Mouse (Mus musculus): ENCODE results near the gene Ccdc155.
"Not testable (repeated sequence)": the region's sequence is repeated elsewhere in the genome, so short reads cannot be mapped to it uniquely, and the experiment has no call there.

Gene Ccdc155

GRCm38 (mm10) chr7:45162551-45162950, 42.1 kb downstream of the Ccdc155 start:
- DNase-seq = no peak

GRCm38 (mm10) chr7:45161612-45162473, 42.8 kb downstream of the Ccdc155 start:
- peak; percentile 98 for DNase-seq

DNA sequence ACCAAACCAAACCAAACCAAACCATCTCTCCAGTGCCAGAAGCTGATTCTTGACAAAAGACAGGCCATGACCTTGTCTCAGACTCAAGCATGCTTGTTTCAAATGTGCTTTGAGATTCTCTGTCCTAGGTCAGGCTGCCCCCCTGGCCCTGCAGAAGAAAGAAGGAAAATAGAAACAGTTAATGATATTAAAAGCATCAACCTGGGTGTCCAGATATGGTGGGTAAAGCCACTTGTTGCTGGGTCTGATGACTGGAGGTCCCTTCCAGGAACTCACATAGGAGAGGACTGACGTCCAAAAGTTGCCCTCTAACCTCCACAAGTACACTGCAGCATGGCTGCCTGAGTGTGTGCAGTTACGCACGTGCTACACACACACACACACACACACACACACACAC, 43.8 kb downstream of the Ccdc155 start:
- DNase-seq = no peak

GRCm38 (mm10) chr7:45160316-45160800, 44.3 kb downstream of the Ccdc155 start:
- DNase-seq = no peak

- no peak for DNase-seq
Observed at GRCm38 (mm10) chr7:45158991-45159390, 45.7 kb downstream of the Ccdc155 start.

DNA sequence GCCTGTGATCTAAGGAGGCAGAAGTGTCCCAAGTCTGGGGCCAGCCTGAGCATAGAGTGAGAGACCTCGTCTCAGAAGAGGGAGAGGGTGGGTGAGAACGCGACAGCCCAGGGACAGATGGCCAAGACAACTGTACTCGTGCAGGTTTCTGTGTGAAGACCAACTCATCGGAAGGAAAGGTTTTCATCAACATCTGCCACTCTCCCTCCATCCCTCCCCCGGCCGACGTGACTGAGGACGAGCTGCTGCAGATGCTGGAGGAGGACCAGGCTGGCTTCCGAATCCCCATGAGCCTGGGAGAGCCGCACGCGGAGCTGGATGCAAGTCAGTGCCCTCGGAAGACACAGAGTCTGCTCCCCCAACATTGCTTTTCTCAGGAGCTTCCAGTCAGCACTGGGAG, 47.2 kb downstream of the Ccdc155 start:
- DNase-seq = no peak

GRCm38 (mm10) chr7:45156206-45156605, 48.5 kb downstream of the Ccdc155 start:
- DNase-seq = no peak

DNA sequence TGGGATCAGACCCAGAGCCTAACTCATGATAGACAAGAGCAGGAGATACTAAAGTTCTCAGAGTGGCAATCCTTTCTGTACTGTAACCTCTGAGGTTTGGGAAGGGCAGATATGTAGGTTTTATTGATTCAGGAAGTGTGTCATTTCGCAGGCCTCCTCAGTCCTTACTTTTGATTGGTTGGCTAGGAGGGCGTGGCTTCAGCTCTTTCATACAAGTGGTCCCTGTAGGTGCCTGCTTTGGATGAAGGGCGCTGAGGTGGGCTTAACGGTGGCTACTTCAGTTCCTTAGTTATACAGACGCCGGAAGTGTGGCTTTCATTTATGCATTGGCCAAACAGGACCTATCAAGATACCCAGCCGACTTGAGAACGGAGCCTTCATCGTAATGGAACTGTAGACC, 49.1 kb downstream of the Ccdc155 start:
- no peak for DNase-seq

- DNase-seq = no peak
Observed at GRCm38 (mm10) chr7:45154993-45155514, 49.6 kb downstream of the Ccdc155 start.

- DNase-seq = peak; percentile 98
Observed at GRCm38 (mm10) chr7:45154096-45154992, 50.3 kb downstream of the Ccdc155 start, which contains the start of the genes Pih1d1 and Aldh16a1. Pih1d1 (plus strand) TSS chr7:45154303. Aldh16a1 (minus strand) TSS chr7:45154584.

- no peak for DNase-seq
Observed at GRCm38 (mm10) chr7:45153586-45153985, 51.1 kb downstream of the Ccdc155 start.

DNA sequence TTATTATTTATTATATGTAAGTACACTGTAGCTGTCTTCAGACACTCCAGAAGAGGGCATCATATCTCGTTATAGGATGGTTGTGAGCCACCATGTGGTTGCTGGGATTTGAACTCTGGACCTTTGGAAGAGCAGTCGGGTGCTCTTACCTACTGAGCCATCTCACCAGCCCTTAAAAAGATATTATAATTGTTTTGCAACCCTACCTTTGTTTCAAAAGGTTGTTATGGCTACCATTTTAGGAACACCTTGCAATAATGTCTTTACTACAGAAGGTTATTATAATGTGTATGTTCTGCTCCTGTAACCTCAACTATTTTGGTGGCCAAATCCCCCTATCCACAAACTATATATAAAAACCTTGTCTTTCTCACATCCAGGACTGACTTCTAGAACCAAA, 51.6 kb downstream of the Ccdc155 start:
- DNase-seq = not testable (repeated sequence)

GRCm38 (mm10) chr7:45151303-45151702, 53.4 kb downstream of the Ccdc155 start:
- DNase-seq = no peak

GRCm38 (mm10) chr7:45150321-45150720, 54.4 kb downstream of the Ccdc155 start:
- no peak for DNase-seq

DNA sequence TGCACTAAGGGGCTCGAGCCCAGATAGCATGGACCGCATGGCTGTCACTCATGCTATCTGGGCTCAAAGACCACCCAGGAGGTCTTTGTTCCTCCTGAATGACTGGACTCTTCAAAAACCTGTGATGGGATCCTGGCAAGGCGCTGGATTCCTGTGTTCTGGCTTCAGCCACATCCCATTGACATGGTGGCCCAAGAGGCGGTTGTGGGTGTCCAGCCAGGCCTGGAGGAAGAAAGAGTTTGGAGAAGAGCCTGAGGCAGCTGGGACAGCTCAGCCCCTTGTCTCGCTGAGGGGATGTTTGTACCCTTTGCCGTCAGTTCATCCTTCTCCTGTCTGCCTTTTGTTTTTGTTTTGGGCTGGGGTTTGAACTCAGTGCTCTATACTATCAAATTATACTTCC, 55.1 kb downstream of the Ccdc155 start:
- no peak for DNase-seq

DNA sequence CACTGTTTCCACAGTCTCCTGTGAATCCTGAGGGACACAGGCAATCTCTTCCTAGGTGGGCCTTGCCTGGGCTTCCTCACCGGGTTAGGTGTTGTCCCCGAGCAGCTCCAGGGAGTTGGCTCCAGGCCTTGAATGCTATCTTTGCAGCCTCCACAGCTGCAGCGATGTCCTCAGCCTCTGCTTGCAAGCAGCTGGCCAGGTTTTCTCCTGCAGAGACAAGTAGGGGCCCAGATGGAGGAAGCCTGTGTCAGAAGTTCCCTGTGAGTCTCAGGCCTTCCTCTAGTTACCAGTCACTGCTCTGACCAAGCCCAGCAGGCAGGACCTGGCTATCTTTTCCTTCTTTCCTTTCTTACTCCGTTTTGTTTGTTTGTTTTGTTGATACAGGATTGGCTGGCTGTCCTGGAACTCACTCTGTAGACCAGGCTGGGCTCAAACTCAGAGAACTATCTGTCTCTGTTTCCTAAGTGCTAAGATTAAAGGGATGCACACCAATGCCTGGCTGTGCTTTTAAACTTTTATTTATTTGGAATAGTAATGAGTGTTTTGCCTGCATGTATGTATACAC, 56.1 kb downstream of the Ccdc155 start:
- DNase-seq = no peak

GRCm38 (mm10) chr7:45147899-45148298, 56.8 kb downstream of the Ccdc155 start:
- no peak for DNase-seq

DNA sequence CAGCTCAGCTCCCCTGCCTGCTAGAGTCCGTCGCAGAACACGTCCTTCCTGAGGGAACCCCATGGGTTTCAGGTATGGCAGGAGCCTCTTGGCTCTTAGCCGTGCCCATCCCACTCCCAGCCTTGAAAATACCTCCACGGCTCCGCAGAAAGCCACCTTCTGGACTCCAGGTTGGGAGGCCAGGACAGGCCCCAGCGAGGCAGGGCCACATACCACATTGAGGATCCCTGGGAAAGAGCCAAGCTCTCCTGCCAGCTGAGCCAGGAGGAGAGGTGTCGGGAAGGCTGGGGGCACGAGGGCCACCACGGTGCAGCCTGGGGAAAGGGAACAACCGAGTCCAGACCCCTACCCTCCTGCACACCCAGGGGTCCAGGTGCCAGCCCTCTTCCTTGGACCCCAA, 57.4 kb downstream of the Ccdc155 start:
- no peak for DNase-seq

- no peak for DNase-seq
Observed at GRCm38 (mm10) chr7:45145460-45145859, 59.2 kb downstream of the Ccdc155 start.

- DNase-seq = no peak
Observed at GRCm38 (mm10) chr7:45144368-45145174, 60.1 kb downstream of the Ccdc155 start.

- DNase-seq = no peak
Observed at GRCm38 (mm10) chr7:45141914-45142313, 62.8 kb downstream of the Ccdc155 start.

- DNase-seq = no peak
Observed at GRCm38 (mm10) chr7:45141319-45141718, 63.4 kb downstream of the Ccdc155 start.

All from cerebellum, adult 11 months (tissue).